Mouse (Mus musculus) adrenal gland, adult (tissue): ENCODE measurements around the gene Anxa6.
A peak's percentile ranks its signal among the peaks of the same experiment; 100 is the strongest.

Source experiments
- DNase-seq, 2 experiments: peaks; one replicate each; pipeline ENCODE4 v3.0.0; 2022 to 2023; ENCODE audit warnings: low spot score in 1 of 2; ENCODE audit not compliant: inconsistent age in 2 of 2

The Anxa6 gene

DNA sequence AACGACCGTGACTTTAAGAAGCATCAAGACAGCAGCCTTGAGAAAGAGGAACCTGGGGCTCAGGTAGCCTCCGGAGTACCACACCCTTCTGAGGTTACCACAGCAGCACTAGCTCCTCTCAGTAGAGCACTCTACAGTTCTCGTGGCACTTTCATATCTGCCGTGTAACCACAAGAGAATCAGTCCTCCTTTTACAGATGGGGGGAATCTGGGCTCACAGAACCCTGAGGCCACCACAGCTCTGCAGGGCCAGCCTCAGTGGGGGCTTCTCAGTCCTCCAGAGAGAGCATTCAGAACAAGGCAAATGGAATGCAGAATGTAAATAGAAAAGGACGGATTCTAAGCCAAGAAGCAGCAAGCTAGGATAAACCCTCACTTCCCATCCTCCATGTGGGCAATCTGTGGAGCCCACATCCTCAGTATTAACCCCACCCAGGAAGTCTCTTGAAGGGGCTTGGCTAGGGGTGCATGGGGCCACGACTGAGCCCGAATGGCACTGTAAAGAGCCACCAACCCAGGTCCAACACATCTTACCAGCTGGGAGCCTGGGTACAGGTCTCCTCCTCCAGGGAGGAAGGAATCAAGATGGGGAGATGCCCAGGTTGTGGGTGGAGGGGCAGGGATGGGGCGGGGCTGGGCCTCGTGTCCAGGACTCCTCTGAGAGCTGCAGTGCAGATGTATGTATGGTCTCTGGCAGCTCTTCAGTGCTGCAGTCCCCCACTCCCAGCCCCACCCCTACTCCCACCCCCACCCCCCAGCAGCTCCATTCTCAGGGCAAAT lies 1.8 kb downstream of the Anxa6 start:
- DNase-seq: no peak

- DNase-seq: no peak
Measured at GRCm38 (mm10) chr11:55028509-55028908, 4.7 kb downstream of the Anxa6 start.

- DNase-seq: peak in 1 of 2 experiments; percentile 58
Measured at GRCm38 (mm10) chr11:55027204-55027855, 5.9 kb downstream of the Anxa6 start.

GRCm38 (mm10) chr11:55025896-55026295 lies 7.3 kb downstream of the Anxa6 start:
- peak in 1 of 2 experiments; percentile 66 for DNase-seq

- DNase-seq: no peak
Measured at GRCm38 (mm10) chr11:55023583-55023982, 9.7 kb downstream of the Anxa6 start.

GRCm38 (mm10) chr11:55023049-55023564 lies 10.1 kb downstream of the Anxa6 start:
- DNase-seq: peak; percentile 78 to 93

DNA sequence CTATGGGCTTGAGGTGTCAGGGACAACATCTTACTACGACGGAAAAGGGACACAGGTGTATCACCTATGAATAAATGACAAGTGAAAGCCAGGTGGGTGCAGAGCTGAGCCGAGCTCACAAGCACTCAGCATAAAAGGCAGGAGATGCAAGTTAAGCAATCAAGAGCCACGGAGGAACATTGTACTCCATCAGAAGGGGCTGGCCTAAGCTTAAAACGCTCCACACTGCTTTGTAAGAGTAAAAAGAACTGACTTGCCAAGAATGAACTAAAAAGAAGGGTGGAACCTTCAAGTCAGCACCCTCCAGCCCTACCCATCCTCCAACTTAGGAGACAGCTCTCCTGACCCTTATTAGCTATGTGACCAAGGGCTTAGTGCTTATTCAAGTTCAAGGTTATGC lies 10.7 kb downstream of the Anxa6 start:
- DNase-seq: no peak

- peak in 1 of 2 experiments; percentile 60 for DNase-seq
Measured at GRCm38 (mm10) chr11:55021859-55022258, 11.4 kb downstream of the Anxa6 start.

DNA sequence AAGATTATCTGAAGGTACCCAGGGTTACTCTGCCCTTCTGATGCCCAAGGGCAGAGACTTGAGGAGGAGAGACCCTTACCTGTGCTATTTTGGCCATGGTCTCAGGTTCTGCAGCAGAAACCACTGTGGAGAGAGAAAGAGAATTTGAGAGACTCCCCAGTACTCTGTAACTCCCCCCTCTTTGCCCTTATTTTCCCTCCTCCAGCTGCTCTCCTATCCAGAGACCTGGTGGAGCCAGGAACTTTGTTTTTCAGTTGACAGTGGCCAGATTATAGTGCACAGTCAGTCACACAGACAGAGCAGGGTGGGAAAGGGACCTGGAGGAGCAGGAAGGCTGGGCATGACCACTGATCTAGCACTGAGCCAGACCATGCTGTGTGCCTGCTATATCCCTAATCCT lies 11.8 kb downstream of the Anxa6 start:
- no peak for DNase-seq

- DNase-seq: peak in 1 of 2 experiments; percentile 67
Measured at GRCm38 (mm10) chr11:55019711-55020110, 13.5 kb downstream of the Anxa6 start.

- no peak for DNase-seq
Measured at GRCm38 (mm10) chr11:55018034-55018433, 15.2 kb downstream of the Anxa6 start.

DNA sequence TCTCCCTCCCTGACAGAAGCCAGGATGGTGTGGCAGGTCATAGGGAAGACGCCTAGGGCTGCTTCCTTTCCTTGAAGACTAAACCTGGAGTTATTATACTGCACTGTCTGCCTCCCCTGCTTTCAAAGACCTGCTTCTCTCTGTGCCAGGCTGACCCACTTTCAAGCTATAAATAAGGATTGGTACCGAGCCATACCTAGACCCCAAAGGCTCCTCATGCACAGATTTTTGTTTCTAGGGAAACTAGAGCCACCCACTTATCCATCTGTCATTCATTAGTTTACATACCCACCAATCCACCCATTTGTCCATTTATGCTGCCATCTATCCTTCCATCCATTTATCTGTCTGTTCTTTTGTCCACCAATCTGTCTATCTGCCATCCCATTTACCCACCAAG lies 16.0 kb downstream of the Anxa6 start:
- no peak for DNase-seq

GRCm38 (mm10) chr11:55016758-55017157 lies 16.5 kb downstream of the Anxa6 start:
- DNase-seq: no peak

DNA sequence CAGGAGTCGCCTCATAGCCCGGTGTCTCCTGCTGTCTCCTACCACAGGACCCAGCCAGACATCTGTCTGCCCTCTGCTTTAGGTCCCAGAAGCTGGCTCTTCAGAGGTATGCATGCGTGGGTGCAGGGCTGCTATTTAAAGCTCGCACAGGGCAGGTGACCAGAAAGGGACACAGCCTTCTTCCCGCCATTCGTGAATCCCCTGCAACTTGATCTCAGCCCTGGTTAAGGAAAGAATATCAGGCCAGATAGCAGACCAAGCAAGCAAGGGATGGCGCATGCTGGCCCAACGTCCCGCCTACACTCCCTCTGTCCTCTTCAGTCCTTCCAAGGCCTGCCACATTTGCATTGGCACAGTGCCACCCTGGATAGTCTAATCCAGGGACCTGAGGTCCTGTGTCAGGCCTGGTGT lies 17.4 kb downstream of the Anxa6 start:
- DNase-seq: peak; percentile 74 to 87

- DNase-seq: no peak
Measured at GRCm38 (mm10) chr11:55015264-55015663, 18.0 kb downstream of the Anxa6 start.

DNA sequence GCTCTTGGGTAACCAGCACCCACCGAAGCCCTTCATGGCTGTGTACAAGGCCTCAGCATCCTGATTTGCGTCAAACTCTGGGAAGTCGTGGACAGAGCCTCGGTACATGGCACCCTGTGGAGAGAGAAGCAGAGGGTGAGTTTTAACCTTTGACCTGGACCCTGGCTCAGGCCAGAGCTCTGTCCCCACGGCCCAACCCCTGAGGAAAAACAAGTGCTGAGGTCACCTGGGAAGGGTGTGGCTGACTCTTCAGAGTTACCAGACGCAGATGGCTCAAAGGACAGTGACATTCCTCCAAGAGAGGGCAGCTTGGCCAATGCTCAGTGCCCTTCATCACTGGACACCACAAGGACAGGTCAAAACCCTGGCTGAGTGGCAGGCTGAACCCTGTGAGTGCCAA lies 19.4 kb downstream of the Anxa6 start:
- no peak for DNase-seq

GRCm38 (mm10) chr11:55012551-55013521 lies 20.4 kb downstream of the Anxa6 start:
- peak in 1 of 2 experiments; percentile 51 for DNase-seq

DNA sequence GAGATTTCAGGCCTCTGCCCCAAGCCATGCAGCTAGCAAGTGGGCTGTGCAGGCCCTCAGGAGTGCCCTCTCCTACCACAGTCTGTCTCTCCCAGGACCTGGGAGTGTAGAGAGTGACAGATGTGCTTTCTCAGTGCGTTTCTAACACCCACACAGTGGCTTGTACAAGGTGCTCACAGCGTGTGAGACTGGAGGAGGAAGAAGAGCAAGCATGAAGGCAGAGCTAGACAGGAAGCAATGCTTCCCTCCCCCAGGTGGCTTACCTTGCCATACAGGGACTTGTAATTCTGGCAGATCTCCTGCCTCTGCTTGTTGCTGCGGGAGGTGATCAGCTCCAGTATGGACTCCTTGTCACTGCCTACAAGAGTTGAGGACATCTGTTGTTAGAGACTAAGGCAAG lies 21.8 kb downstream of the Anxa6 start:
- no peak for DNase-seq

DNA sequence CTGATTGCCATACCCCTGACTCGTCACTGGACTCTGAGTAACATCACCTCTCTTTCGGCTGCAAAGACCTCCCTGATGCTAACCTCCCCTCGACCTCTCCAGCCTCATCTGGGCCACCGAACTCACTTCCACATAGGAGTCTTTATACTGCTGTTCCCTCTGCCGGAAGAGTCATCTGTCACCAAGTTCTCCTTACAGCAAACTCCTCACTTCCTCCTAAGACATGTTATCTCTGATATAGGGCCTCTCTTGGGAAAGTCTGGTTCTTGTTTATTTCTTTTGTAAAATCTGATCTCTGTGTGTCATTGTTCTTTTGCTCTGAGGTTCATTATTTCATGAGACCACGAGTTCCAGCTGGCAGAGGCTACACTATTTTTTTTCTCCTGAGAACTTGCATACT lies 25.0 kb downstream of the Anxa6 start:
- DNase-seq: no peak

GRCm38 (mm10) chr11:55005684-55006083 lies 27.6 kb downstream of the Anxa6 start:
- DNase-seq: no peak

GRCm38 (mm10) chr11:55004970-55005502 lies 28.2 kb downstream of the Anxa6 start:
- DNase-seq: no peak
